Mouse (Mus musculus): ENCODE results near the gene Znrd1. TPM values are rescaled to one million over a fixed set of nuclear protein-coding genes. Genes with fewer than 3 reads are reported as not detected.

The Znrd1 gene
- polyA plus RNA-seq, 1 experiment = 0.48 TPM

GRCm38 (mm10) chr17:36915076-36915475 lies 43.3 kb downstream of the Znrd1 start:
- H3K27me3 ChIP-seq (ENCODE audit: control insufficient read depth) = peaks cover 3% of the 10 kb centered on the region; the same call in 1 of the 2 replicates
- H3K9me3 ChIP-seq (ENCODE audit: control insufficient read depth, low read length) = no peaks in the 10 kb centered on the region
- no peak overlapping the region for H3K4me3 ChIP-seq (replicated peaks)
- H3K36me3 ChIP-seq (ENCODE audit: control insufficient read depth) = no peaks in the 10 kb centered on the region
- TF ChIP-seq TAL1 (IDR thresholded peaks at IDR 0.05; ENCODE audit: low read length) (no peak), GATA1 (IDR thresholded peaks at IDR 0.05; ENCODE audit: low read length) (no peak)
- no peaks in the 10 kb centered on the region for H3K4me1 ChIP-seq (ENCODE audit: control insufficient read depth)

- no peaks in the 10 kb centered on the region for H3K36me3 ChIP-seq (ENCODE audit: control insufficient read depth)
- TF ChIP-seq GATA1 (IDR thresholded peaks at IDR 0.05; ENCODE audit: low read length) (no peak), TAL1 (IDR thresholded peaks at IDR 0.05; ENCODE audit: low read length) (no peak)
- no peak overlapping the region for H3K4me3 ChIP-seq (replicated peaks)
- no peaks in the 10 kb centered on the region for H3K4me1 ChIP-seq (ENCODE audit: control insufficient read depth)
- H3K9me3 ChIP-seq (ENCODE audit: control insufficient read depth, low read length) = no peaks in the 10 kb centered on the region
- peaks cover 11% of the 10 kb centered on the region for H3K27me3 ChIP-seq (ENCODE audit: control insufficient read depth)
Observed at GRCm38 (mm10) chr17:36914108-36914507, 44.3 kb downstream of the Znrd1 start.

DNA sequence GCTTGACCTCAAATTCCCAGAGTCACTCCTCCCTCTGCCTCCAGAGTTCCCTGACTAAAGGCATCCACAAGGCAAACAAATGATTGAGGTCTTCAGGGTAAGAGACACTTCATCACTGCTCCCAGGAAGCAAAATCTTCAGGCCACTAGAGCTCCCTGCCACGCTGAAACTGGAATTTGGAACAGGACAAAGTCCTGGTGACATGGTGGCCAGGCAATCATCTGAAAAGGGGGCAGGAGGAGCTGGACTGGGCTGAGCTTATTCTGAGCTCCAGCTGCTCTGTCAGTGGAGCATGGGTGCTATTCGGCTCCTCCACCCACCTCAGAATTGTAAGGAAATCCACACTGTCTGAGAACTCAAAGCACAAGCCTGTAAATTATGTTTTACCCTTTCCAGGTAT lies 46.3 kb downstream of the Znrd1 start:
- H3K4me1 ChIP-seq (ENCODE audit: control insufficient read depth) = no peaks in the 10 kb centered on the region
- TF ChIP-seq TAL1 (IDR thresholded peaks at IDR 0.05; ENCODE audit: low read length) (no peak), GATA1 (IDR thresholded peaks at IDR 0.05; ENCODE audit: low read length) (no peak)
- no peaks in the 10 kb centered on the region for H3K36me3 ChIP-seq (ENCODE audit: control insufficient read depth)
- H3K9me3 ChIP-seq (ENCODE audit: control insufficient read depth, low read length) = no peaks in the 10 kb centered on the region
- peaks cover 14% of the 10 kb centered on the region for H3K27me3 ChIP-seq (ENCODE audit: control insufficient read depth)
- no peak overlapping the region for H3K4me3 ChIP-seq (replicated peaks)

GRCm38 (mm10) chr17:36909802-36910201 lies 48.6 kb downstream of the Znrd1 start:
- peaks cover 16% of the 10 kb centered on the region for H3K27me3 ChIP-seq (ENCODE audit: control insufficient read depth)
- H3K36me3 ChIP-seq (ENCODE audit: control insufficient read depth) = no peaks in the 10 kb centered on the region
- no peaks in the 10 kb centered on the region for H3K9me3 ChIP-seq (ENCODE audit: control insufficient read depth, low read length)
- H3K4me1 ChIP-seq (ENCODE audit: control insufficient read depth) = no peaks in the 10 kb centered on the region
- TF ChIP-seq GATA1 (IDR thresholded peaks at IDR 0.05; ENCODE audit: low read length) (no peak), TAL1 (IDR thresholded peaks at IDR 0.05; ENCODE audit: low read length) (no peak)
- no peak overlapping the region for H3K4me3 ChIP-seq (replicated peaks)

- Histone ChIP-seq H3K36me3 (ENCODE audit: control insufficient read depth) (no peaks in the 10 kb centered on the region), H3K4me1 (ENCODE audit: control insufficient read depth) (no peaks in the 10 kb centered on the region), H3K4me3 (replicated peaks) (no peak overlapping the region), H3K9me3 (ENCODE audit: control insufficient read depth, low read length) (no peaks in the 10 kb centered on the region), H3K27me3 (ENCODE audit: control insufficient read depth) (peaks cover 16% of the 10 kb centered on the region)
- TF ChIP-seq GATA1 (IDR thresholded peaks at IDR 0.05; ENCODE audit: low read length) = no peak
- TF ChIP-seq TAL1 (IDR thresholded peaks at IDR 0.05; ENCODE audit: low read length) = no peak
Observed at GRCm38 (mm10) chr17:36908235-36908634, 50.1 kb downstream of the Znrd1 start.

Other genes with a start within 250 kb of the Znrd1 start
- gene H2-M10.5, start 185.6 kb downstream of the Znrd1 start, polyA plus RNA-seq (2012) = not detected in 2 replicates
- gene H2-M10.6, start 146.4 kb downstream of the Znrd1 start, polyA plus RNA-seq (2012) = not detected in 2 replicates
- gene Trim26, start 121.4 kb downstream of the Znrd1 start, polyA plus RNA-seq (2012) = 2.5 and 2.7 TPM in 2 replicates
- gene Trim15, start 91.3 kb downstream of the Znrd1 start, polyA plus RNA-seq (2012) = 0.08 TPM in 2 replicates
- 33.1 and 48.3 TPM in 2 replicates for gene Trim10, start 89.0 kb downstream of the Znrd1 start, polyA plus RNA-seq (2012)
- not detected in 2 replicates for gene Trim40, start 68.4 kb downstream of the Znrd1 start, polyA plus RNA-seq (2012)
- 0.02 TPM in 1 of 2 replicates, not detected in the other for gene Trim31, start 60.4 kb downstream of the Znrd1 start, polyA plus RNA-seq (2012)
- not detected in 2 replicates for gene Rnf39, start 15.6 kb downstream of the Znrd1 start, polyA plus RNA-seq (2012)
- 7.6 and 9.0 TPM in 2 replicates for gene Ppp1r11, start 6.8 kb downstream of the Znrd1 start, polyA plus RNA-seq (2012)
- gene Znrd1as, start within 50 bp of the Znrd1 start, polyA plus RNA-seq (2012) = 0.04 and 0.07 TPM in 2 replicates
- not detected in 2 replicates for gene 2410137M14Rik, start 22.7 kb upstream of the Znrd1 start, polyA plus RNA-seq (2012)
- gene H2-M5, start 31.0 kb upstream of the Znrd1 start, polyA plus RNA-seq (2012) = not detected in 2 replicates
- gene Zfp57, start 42.6 kb upstream of the Znrd1 start, polyA plus RNA-seq (2012) = not detected in 2 replicates
- gene Mog, start 64.8 kb upstream of the Znrd1 start, polyA plus RNA-seq (2012) = not detected in 2 replicates
- gene Gabbr1, start 87.4 kb upstream of the Znrd1 start, polyA plus RNA-seq (2012) = 0.08 TPM in 1 of 2 replicates, not detected in the other
- not detected in 2 replicates for gene Olfr90, start 129.9 kb upstream of the Znrd1 start, polyA plus RNA-seq (2012)
- gene Olfr91, start 139.7 kb upstream of the Znrd1 start, polyA plus RNA-seq (2012) = 0.04 TPM in 1 of 2 replicates, not detected in the other
- gene Olfr92, start 161.5 kb upstream of the Znrd1 start, polyA plus RNA-seq (2012) = not detected in 2 replicates
- not detected in 2 replicates for gene Olfr93, start 202.9 kb upstream of the Znrd1 start, polyA plus RNA-seq (2012)
- gene Ubd, start 235.3 kb upstream of the Znrd1 start, polyA plus RNA-seq (2012) = not detected in 2 replicates
- gene Olfr94, start 242.4 kb upstream of the Znrd1 start, polyA plus RNA-seq (2012) = not detected in 2 replicates